Mouse (Mus musculus): Measurements from ENCODE around the gene Rpl9. TPM values are rescaled to one million over a fixed set of nuclear protein-coding genes. Genes with fewer than 3 reads are reported as not detected.

Gene Rpl9
- 1,045 and 1,112 TPM in 2 replicates for polyA plus RNA-seq (2015; fragmentation: Nextera tagmentation; extraction: Ambion mirVana)

DNA sequence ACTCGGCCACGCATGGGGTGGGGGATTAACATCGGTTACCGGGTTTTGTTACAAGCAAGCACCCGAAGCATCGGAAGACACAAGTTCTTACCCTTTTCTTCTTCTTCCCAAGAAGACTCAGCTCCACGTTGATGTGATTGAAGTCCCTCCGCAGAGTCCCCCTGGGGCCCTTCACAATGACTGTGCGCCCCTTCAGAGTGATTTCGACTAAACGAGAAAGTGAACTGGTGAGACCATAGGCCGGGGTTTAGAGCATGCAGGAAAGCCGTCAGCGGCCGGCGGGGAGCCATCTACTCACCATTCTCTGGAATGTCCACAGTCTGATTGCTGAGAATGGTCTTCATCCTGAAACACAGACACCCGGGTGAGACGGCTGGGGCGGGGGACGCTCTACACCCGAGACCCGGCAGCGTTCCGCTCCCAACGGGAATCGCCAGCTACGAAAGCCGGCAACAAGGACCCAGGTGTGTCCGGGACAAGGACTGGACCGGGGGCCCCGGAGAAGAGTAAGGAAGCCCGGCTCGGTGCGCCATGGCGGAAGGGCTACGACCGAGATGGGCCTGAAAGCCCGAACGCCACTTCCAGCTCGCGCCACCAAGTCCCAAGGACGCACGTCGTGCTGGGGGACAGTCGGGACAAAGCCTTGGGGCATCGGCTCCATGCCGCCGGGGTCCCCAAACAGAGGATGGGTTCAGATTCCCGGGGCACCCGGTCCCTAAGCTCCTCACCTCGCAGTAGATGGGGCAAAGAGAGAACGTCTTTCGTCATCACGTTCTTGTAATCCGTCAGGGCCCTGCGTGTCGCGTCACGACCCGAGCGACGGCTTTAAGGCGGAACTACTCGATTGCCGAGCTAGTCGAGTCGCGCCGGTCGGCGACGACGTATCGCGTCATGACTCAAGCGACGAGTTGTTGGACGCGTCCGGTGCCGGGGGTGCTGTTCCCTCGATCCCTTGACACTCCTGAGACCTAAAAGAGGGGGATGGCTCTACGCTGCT is at the start of gene Rpl9, which contains the start of gene Lias:
TSS of gene Rpl9 (minus strand) at position 797 of the 997 bp plus-strand sequence.
TSS of gene Lias (plus strand) at position 850 of the 997 bp plus-strand sequence.
- H3K4me2 ChIP-seq = peak within 1 kb of the TSS; percentile 80

DNA sequence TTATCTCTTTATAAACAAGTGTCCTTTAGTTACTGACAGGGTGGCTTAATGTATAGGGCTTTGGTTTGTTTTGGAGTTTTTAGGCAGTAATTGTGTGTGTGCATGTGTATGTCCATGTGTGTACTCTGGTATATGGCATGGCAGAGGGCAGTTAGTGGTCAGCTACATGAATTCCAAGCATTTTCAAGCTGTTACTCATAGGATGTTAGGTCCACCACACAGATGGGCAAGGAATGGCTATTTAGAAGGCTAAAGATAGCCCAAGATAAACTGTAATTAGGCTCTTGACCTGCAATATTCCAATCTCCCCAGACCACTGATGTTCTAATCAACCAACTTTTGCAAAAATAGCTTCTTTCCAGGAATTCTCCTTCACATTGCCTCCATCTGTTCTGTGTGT is 46.8 kb upstream of the Rpl9 start:
- no peaks in the 10 kb centered on the region for H3K27me3 ChIP-seq
- peaks cover 14% of the 10 kb centered on the region for H3K4me1 ChIP-seq
- no peak for ATAC-seq (ENCODE audit: insufficient number of reproducible peaks, insufficient read depth, low FRiP score, low TSS enrichment, low read depth)
- H3K36me3 ChIP-seq = no peaks in the 10 kb centered on the region
- no peak overlapping the region for H3K4me3 ChIP-seq
- H3K27ac ChIP-seq = no peak overlapping the region
- H3K9ac ChIP-seq = no peak overlapping the region
- no peaks in the 10 kb centered on the region for H3K9me3 ChIP-seq
- no peak overlapping the region for H3K4me2 ChIP-seq

More for the DNA sequence above, at the start of gene Rpl9, which contains the start of gene Lias:
- peak; percentile 91 for ATAC-seq (ENCODE audit: insufficient number of reproducible peaks, insufficient read depth, low FRiP score, low TSS enrichment, low read depth)
- Histone ChIP-seq H3K9ac (peak within 1 kb of the TSS; percentile 99), H3K27ac (peak within 1 kb of the TSS; percentile 95), H3K27me3 (no peaks in the 10 kb centered on the region), H3K36me3 (peaks cover 52% of the 10 kb centered on the region), H3K4me3 (peak within 1 kb of the TSS; percentile 86), H3K4me1 (peaks cover 15% of the 10 kb centered on the region), H3K9me3 (no peaks in the 10 kb centered on the region)
- WGBS = under 1% methylated on average over 83 of the region's 83 CpGs

DNA sequence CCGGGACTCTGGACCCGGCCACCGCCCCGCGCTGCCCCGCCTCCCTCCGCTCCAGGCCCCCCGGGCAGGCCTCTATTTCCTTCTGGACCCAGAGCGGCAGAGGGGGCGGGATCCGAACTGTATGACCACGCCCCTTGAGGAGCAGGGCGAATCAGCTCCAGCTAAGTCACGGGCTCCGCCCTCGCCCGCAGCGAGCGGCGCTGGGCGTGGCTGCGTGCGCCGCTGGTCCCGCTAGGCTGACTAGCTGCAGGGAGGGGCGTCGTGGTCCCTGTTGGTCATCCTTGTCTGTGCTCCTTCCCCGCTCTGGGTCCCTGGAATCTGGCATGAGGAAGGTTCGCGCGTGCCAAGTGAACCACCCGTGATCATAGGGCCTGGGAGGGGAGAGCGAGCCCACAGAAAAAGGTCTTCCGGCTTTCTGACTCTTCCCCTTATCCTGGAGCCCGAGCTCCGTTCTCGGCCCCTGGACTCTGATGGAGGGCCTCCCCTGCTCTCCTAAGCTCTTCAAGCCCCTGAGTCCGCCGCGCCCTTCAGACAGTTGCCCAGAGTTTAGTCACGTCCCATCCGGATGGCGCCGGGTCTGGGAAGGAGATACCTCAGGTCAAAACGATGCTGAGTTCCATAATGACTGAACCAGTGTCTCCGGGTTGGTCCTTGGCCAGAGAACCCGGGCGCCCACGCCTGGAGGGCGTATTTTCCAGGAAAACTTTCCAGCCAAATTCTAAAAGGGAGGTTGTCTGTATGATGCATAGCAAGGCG is 44.7 kb upstream of the Rpl9 start, which contains the start of gene Ugdh:
TSS of gene Ugdh (minus strand) at position 144 of the 756 bp plus-strand sequence.
- no peaks in the 10 kb centered on the region for H3K9me3 ChIP-seq
- peaks cover 14% of the 10 kb centered on the region for H3K4me1 ChIP-seq
- H3K27me3 ChIP-seq = no peaks in the 10 kb centered on the region
- H3K9ac ChIP-seq = peak within 1 kb of the TSS; percentile 88
- H3K4me2 ChIP-seq = peak within 1 kb of the TSS; percentile 75
- H3K4me3 ChIP-seq = peak within 1 kb of the TSS; percentile 75
- no peaks in the 10 kb centered on the region for H3K36me3 ChIP-seq
- peak within 1 kb of the TSS; percentile 95 for H3K27ac ChIP-seq
- ATAC-seq (ENCODE audit: insufficient number of reproducible peaks, insufficient read depth, low FRiP score, low TSS enrichment, low read depth) = peak; percentile 95
- WGBS = under 1% methylated on average over 51 of the region's 51 CpGs

DNA sequence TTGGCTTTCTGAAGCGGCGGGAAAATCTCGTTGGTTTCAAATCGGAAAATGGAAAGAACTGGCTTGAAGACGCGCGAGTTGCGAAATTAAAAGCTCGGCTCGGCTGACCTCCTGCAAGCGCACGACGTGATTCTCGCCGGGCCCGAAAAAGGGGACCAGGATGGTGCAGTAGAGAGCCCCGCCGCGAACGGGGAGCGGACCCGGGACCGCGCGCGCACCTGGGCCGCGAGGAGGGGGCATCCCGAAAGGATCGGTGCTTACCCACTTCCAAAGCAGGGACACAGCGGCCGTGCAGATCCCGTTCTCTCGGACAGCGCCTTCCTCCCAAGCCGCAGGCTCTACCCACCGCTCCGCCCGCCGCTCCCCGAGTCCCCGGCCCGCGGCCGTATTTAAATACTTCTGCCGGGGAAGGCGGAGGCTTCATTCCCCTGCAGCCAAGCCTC is 44.1 kb upstream of the Rpl9 start:
- H3K36me3 ChIP-seq = no peaks in the 10 kb centered on the region
- no peaks in the 10 kb centered on the region for H3K9me3 ChIP-seq
- no peaks in the 10 kb centered on the region for H3K27me3 ChIP-seq
- peaks cover 14% of the 10 kb centered on the region for H3K4me1 ChIP-seq
- peak overlapping the region; percentile 75 for H3K4me2 ChIP-seq
- peak overlapping the region; percentile 95 for H3K27ac ChIP-seq
- ATAC-seq (ENCODE audit: insufficient number of reproducible peaks, insufficient read depth, low FRiP score, low TSS enrichment, low read depth) = no peak
- H3K9ac ChIP-seq = peak overlapping the region; percentile 88
- peak overlapping the region; percentile 75 for H3K4me3 ChIP-seq
- under 1% methylated on average over 46 of the region's 47 CpGs for WGBS

GRCm38 (mm10) chr5:65434471-65435362 is 43.5 kb upstream of the Rpl9 start:
- 2% methylated on average over 15 of the region's 15 CpGs for WGBS
- peak overlapping the region; percentile 95 for H3K27ac ChIP-seq

DNA sequence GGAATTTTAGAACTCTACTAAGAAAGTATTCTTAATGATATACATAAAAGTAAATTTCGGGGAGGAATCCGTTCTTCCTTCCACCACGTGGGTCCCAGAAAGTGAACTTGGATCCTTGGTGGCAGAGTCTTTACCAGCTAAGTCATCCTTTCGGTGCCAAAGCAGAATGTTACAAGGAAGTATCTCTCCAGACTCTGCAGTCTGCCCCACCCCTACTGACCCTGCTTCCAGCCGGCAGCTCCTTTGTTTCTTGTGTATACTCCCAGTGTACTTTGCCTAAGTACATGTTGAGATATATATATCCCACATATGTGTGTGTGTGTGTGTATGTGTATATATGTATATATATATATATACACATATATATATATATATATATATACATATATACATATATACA is 38.2 kb upstream of the Rpl9 start:
- 91% methylated on average over 5 of the region's 5 CpGs for whole genome bisulfite sequencing
- H3K27me3 ChIP-seq = no peaks in the 10 kb centered on the region
- ATAC-seq (ENCODE audit: insufficient number of reproducible peaks, insufficient read depth, low FRiP score, low TSS enrichment, low read depth) = no peak
- H3K27ac ChIP-seq = no peak overlapping the region
- H3K9ac ChIP-seq = no peak overlapping the region
- no peak overlapping the region for H3K4me3 ChIP-seq
- H3K36me3 ChIP-seq = peaks cover 27% of the 10 kb centered on the region
- no peak overlapping the region for H3K4me2 ChIP-seq
- no peaks in the 10 kb centered on the region for H3K9me3 ChIP-seq
- H3K4me1 ChIP-seq = peaks cover 5% of the 10 kb centered on the region

More at GRCm38 (mm10) chr5:65434471-65435362, 43.5 kb upstream of the Rpl9 start:
- no peak for ATAC-seq (ENCODE audit: insufficient number of reproducible peaks, insufficient read depth, low FRiP score, low TSS enrichment, low read depth)
- Histone ChIP-seq H3K4me1 (peaks cover 14% of the 10 kb centered on the region), H3K27me3 (no peaks in the 10 kb centered on the region), H3K4me3 (peak overlapping the region; percentile 75), H3K9me3 (no peaks in the 10 kb centered on the region), H3K9ac (peak overlapping the region; percentile 88), H3K36me3 (no peaks in the 10 kb centered on the region), H3K4me2 (peak overlapping the region; percentile 75)

- Histone ChIP-seq H3K36me3 (peaks cover 37% of the 10 kb centered on the region), H3K4me3 (no peak overlapping the region), H3K4me1 (no peaks in the 10 kb centered on the region), H3K27me3 (no peaks in the 10 kb centered on the region), H3K9me3 (no peaks in the 10 kb centered on the region), H3K9ac (no peak overlapping the region), H3K27ac (no peak overlapping the region), H3K4me2 (no peak overlapping the region)
- 42% methylated on average over 4 of the region's 4 CpGs for WGBS
- no peak for ATAC-seq (ENCODE audit: insufficient number of reproducible peaks, insufficient read depth, low FRiP score, low TSS enrichment, low read depth)
These were observed 37.1 kb upstream of the Rpl9 start for GRCm38 (mm10) chr5:65428321-65428720.

- ATAC-seq (ENCODE audit: insufficient number of reproducible peaks, insufficient read depth, low FRiP score, low TSS enrichment, low read depth) = no peak
- 87% methylated on average over 5 of the region's 5 CpGs for WGBS
- H3K4me2 ChIP-seq = no peak overlapping the region
These were observed 34.0 kb upstream of the Rpl9 start for GRCm38 (mm10) chr5:65425251-65425650.

GRCm38 (mm10) chr5:65424215-65424614 is 33.0 kb upstream of the Rpl9 start:
- no peak overlapping the region for H3K9ac ChIP-seq
- no peak overlapping the region for H3K27ac ChIP-seq
- H3K27me3 ChIP-seq = no peaks in the 10 kb centered on the region
- WGBS = 90% methylated on average over 6 of the region's 6 CpGs
- H3K4me3 ChIP-seq = no peak overlapping the region
- H3K9me3 ChIP-seq = no peaks in the 10 kb centered on the region
- H3K4me1 ChIP-seq = no peaks in the 10 kb centered on the region
- H3K36me3 ChIP-seq = peaks cover 70% of the 10 kb centered on the region
- ATAC-seq (ENCODE audit: insufficient number of reproducible peaks, insufficient read depth, low FRiP score, low TSS enrichment, low read depth) = no peak
- H3K4me2 ChIP-seq = no peak overlapping the region

More at GRCm38 (mm10) chr5:65425251-65425650, 34.0 kb upstream of the Rpl9 start:
- Histone ChIP-seq H3K4me3 (no peak overlapping the region), H3K9me3 (no peaks in the 10 kb centered on the region), H3K27me3 (no peaks in the 10 kb centered on the region), H3K27ac (no peak overlapping the region), H3K4me1 (no peaks in the 10 kb centered on the region), H3K36me3 (peaks cover 66% of the 10 kb centered on the region), H3K9ac (no peak overlapping the region)

DNA sequence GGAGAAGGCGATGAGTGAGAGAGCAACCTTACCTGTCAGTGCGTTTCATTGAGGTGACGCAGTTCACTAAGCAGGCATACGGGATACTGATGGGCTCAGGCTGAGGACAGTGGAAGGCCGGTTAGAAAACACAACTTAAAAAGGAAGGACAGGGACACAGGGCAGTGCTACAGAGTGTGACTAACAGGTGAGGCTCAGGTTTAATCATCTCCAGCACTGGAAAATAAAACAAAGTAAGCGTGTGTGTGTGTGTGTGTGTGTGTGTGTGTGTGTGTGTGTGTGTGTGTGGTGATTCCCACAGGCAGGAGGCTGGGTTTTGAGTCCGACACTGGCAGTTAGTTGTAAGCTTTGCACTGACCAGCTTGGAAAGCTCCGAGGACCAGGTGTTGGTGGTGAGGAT is 31.6 kb upstream of the Rpl9 start:
- Histone ChIP-seq H3K36me3 (peaks cover 83% of the 10 kb centered on the region), H3K4me3 (no peak overlapping the region), H3K4me1 (no peaks in the 10 kb centered on the region), H3K9ac (no peak overlapping the region), H3K27me3 (no peaks in the 10 kb centered on the region), H3K9me3 (no peaks in the 10 kb centered on the region), H3K4me2 (no peak overlapping the region), H3K27ac (no peak overlapping the region)
- 94% methylated on average over 8 of the region's 8 CpGs for WGBS
- ATAC-seq (ENCODE audit: insufficient number of reproducible peaks, insufficient read depth, low FRiP score, low TSS enrichment, low read depth) = no peak

Data from embryonic facial prominence, embryonic 13.5 days (tissue).